Mouse (Mus musculus): ENCODE results near the gene Timm10b. TPM values are rescaled to one million over a fixed set of nuclear protein-coding genes. Genes with fewer than 3 reads are reported as not detected.

The Timm10b gene
- total and polyA plus RNA-seq, 3 experiments = 70.8 to 92.9 (median 78.5) TPM

- no peaks in the 10 kb centered on the region for H3K27me3 ChIP-seq (ENCODE audit: control insufficient read depth, insufficient read depth, low read length)
- intact Hi-C loops (cut with DNase I) = no loop called here
- no peaks in the 10 kb centered on the region for H3K4me1 ChIP-seq (ENCODE audit: control insufficient read depth, insufficient read depth, low read length)
- no peak overlapping the region for H3K9ac ChIP-seq (ENCODE audit: low read depth, low read length)
- 70% methylated on average over 8 of the region's 8 CpGs for WGBS
- no peak overlapping the region for H3K27ac ChIP-seq
- TF ChIP-seq CTCF (IDR thresholded peaks at IDR 0.05) (no peak), EP300 (IDR thresholded peaks at IDR 0.05; ENCODE audit: insufficient read depth, low read depth, low read length) (no peak), POLR2A (IDR thresholded peaks at IDR 0.05; ENCODE audit: insufficient read depth, low read depth, low read length) (no peak)
- no peaks in the 10 kb centered on the region for H3K36me3 ChIP-seq (ENCODE audit: control insufficient read depth, insufficient read depth, low read length)
- H3K4me3 ChIP-seq = no peak overlapping the region
- H3K79me2 ChIP-seq (replicated peaks; ENCODE audit: control insufficient read depth, insufficient read depth, low read length) = no peaks in the 10 kb centered on the region
- DNase-seq = no peak
These were observed 18.1 kb upstream of the Timm10b start for GRCm38 (mm10) chr7:105621646-105622292.

DNA sequence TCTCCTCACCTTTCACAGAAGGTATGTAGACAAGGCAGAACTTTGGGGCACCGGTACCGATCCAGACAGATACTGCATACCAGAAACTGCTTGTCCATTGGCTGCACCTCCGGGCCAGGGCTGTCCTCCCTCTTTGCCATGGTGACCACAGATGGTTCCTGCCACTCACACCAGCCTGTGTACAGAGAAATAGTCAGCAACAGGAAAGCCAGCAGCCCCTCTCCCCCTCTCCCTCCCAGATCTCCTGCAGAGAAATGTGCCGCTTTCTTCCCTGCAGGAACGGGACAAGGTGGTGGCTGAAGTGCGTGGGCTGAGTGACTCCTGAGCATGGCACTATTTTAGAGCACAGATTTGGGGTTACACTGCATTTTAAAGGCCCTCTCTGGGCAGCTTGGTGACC is 14.5 kb upstream of the Timm10b start:
- WGBS = 83% methylated on average over 6 of the region's 6 CpGs
- peaks cover 8% of the 10 kb centered on the region for H3K4me1 ChIP-seq (ENCODE audit: control insufficient read depth, insufficient read depth, low read length)
- H3K79me2 ChIP-seq (replicated peaks; ENCODE audit: control insufficient read depth, insufficient read depth, low read length) = no peaks in the 10 kb centered on the region; the same call in none of the 2 replicates
- H3K27ac ChIP-seq = no peak overlapping the region
- H3K9ac ChIP-seq (ENCODE audit: low read depth, low read length) = no peak overlapping the region
- no peak for DNase-seq
- peaks cover 2% of the 10 kb centered on the region; the same call in 1 of the 2 replicates for H3K36me3 ChIP-seq (ENCODE audit: control insufficient read depth, insufficient read depth, low read length)
- H3K27me3 ChIP-seq (ENCODE audit: control insufficient read depth, insufficient read depth, low read length) = no peaks in the 10 kb centered on the region
- H3K4me3 ChIP-seq = no peak overlapping the region
- TF ChIP-seq CTCF (IDR thresholded peaks at IDR 0.05) (no peak), POLR2A (IDR thresholded peaks at IDR 0.05; ENCODE audit: insufficient read depth, low read depth, low read length) (no peak), EP300 (IDR thresholded peaks at IDR 0.05; ENCODE audit: insufficient read depth, low read depth, low read length) (no peak)
- intact Hi-C loops (cut with DNase I) = no loop called here

GRCm38 (mm10) chr7:105628633-105629032 is 11.2 kb upstream of the Timm10b start:
- Histone ChIP-seq H3K27me3 (ENCODE audit: control insufficient read depth, insufficient read depth, low read length) (no peaks in the 10 kb centered on the region), H3K4me3 (no peak overlapping the region), H3K79me2 (replicated peaks; ENCODE audit: control insufficient read depth, insufficient read depth, low read length) (no peaks in the 10 kb centered on the region; the same call in none of the 2 replicates), H3K9ac (ENCODE audit: low read depth, low read length) (no peak overlapping the region), H3K36me3 (ENCODE audit: control insufficient read depth, insufficient read depth, low read length) (peaks cover 2% of the 10 kb centered on the region; the same call in 1 of the 2 replicates), H3K4me1 (ENCODE audit: control insufficient read depth, insufficient read depth, low read length) (peaks cover 8% of the 10 kb centered on the region), H3K27ac (peak overlapping the region; percentile 80)
- peak; percentile 75 to 85 for DNase-seq
- WGBS = 4% methylated on average over 3 of the region's 3 CpGs
- peak; percentile 70; the same call in 1 of the 2 replicates for TF ChIP-seq EP300 (IDR thresholded peaks at IDR 0.05; ENCODE audit: insufficient read depth, low read depth, low read length)
- TF ChIP-seq CTCF (IDR thresholded peaks at IDR 0.05) = no peak
- peak; percentile 52 for TF ChIP-seq POLR2A (IDR thresholded peaks at IDR 0.05; ENCODE audit: insufficient read depth, low read depth, low read length)
- intact Hi-C loops (cut with DNase I) = no loop called here

- H3K27ac ChIP-seq = peak overlapping the region; percentile 92
- peak overlapping the region; percentile 99 for H3K9ac ChIP-seq (ENCODE audit: low read depth, low read length)
- H3K4me3 ChIP-seq = peak overlapping the region; percentile 90
- peaks cover 2% of the 10 kb centered on the region; the same call in 1 of the 2 replicates for H3K36me3 ChIP-seq (ENCODE audit: control insufficient read depth, insufficient read depth, low read length)
- WGBS = 16% methylated on average over 4 of the region's 4 CpGs
- TF ChIP-seq CTCF (IDR thresholded peaks at IDR 0.05) = no peak
- no peak for TF ChIP-seq EP300 (IDR thresholded peaks at IDR 0.05; ENCODE audit: insufficient read depth, low read depth, low read length)
- TF ChIP-seq POLR2A (IDR thresholded peaks at IDR 0.05; ENCODE audit: insufficient read depth, low read depth, low read length) = no peak
- no peaks in the 10 kb centered on the region; the same call in none of the 2 replicates for H3K79me2 ChIP-seq (replicated peaks; ENCODE audit: control insufficient read depth, insufficient read depth, low read length)
- intact Hi-C loops (cut with DNase I) = loop anchor here (2.0 kb wide), 1 partner anchor 104 kb away; the partner anchor contains the start of genes Ilk and Rrp8
- H3K27me3 ChIP-seq (ENCODE audit: control insufficient read depth, insufficient read depth, low read length) = no peaks in the 10 kb centered on the region
- peaks cover 8% of the 10 kb centered on the region for H3K4me1 ChIP-seq (ENCODE audit: control insufficient read depth, insufficient read depth, low read length)
- DNase-seq = peak in 1 of 2 experiments; percentile 51
These were observed 7.3 kb upstream of the Timm10b start for GRCm38 (mm10) chr7:105632551-105632972.

DNA sequence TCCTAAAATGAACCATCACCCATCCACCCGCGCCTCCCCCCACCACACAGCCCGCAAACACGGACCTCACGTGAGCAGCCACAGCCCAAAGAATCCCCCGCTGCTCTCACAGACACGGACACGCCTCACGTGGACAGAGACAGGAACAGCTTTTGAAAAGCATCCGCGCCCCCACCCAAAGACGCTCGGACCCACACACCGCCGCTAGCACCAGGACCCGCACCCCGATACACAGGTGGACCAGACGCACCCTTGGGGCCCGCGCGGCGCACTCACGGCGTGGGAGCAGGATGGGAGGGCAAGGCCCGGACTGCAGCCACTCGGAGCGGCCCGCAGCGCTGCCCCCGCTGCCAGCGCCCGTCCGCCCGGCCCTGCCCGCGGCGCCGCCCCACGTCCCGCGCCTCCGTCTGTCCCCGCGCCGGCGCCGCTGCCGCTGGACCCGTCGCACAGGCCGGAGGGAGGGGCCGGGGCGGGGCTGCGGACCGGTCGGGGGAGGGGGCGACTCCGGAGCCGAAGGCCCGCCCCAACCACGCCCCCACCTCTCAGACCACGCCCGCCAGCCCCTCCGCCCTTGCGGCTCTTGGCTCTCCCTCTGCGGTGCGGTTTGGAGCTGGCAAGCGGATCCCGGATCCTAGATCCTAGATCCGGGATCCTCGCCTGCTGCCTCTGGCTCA is 6.6 kb upstream of the Timm10b start, which contains the start of gene Trim3:
TSS of gene Trim3 (minus strand) at position 445 of the 674 bp plus-strand sequence.
- 1% methylated on average over 57 of the region's 71 CpGs for WGBS

More for the DNA sequence above, 6.6 kb upstream of the Timm10b start, which contains the start of gene Trim3:
- DNase-seq = peak; percentile 93 to 96
- peaks cover 2% of the 10 kb centered on the region; the same call in 1 of the 2 replicates for H3K36me3 ChIP-seq (ENCODE audit: control insufficient read depth, insufficient read depth, low read length)
- H3K79me2 ChIP-seq (replicated peaks; ENCODE audit: control insufficient read depth, insufficient read depth, low read length) = no peaks in the 10 kb centered on the region; the same call in 1 of the 2 replicates
- no peaks in the 10 kb centered on the region for H3K27me3 ChIP-seq (ENCODE audit: control insufficient read depth, insufficient read depth, low read length)
- H3K4me1 ChIP-seq (ENCODE audit: control insufficient read depth, insufficient read depth, low read length) = peaks cover 8% of the 10 kb centered on the region
- H3K27ac ChIP-seq = peak within 1 kb of the TSS; percentile 92
- intact Hi-C loops (cut with DNase I) = loop anchor here (2.0 kb wide), 1 partner anchor 104 kb away; the partner anchor contains the start of genes Ilk and Rrp8
- peak within 1 kb of the TSS; percentile 90 for H3K4me3 ChIP-seq
- peak; percentile 80; the same call in 1 of the 2 replicates for TF ChIP-seq POLR2A (IDR thresholded peaks at IDR 0.05; ENCODE audit: insufficient read depth, low read depth, low read length)
- no peak for TF ChIP-seq CTCF (IDR thresholded peaks at IDR 0.05)
- peak within 1 kb of the TSS; percentile 99 for H3K9ac ChIP-seq (ENCODE audit: low read depth, low read length)
